Mouse (Mus musculus): Measurements from ENCODE around the gene Tekt5.

DNA sequence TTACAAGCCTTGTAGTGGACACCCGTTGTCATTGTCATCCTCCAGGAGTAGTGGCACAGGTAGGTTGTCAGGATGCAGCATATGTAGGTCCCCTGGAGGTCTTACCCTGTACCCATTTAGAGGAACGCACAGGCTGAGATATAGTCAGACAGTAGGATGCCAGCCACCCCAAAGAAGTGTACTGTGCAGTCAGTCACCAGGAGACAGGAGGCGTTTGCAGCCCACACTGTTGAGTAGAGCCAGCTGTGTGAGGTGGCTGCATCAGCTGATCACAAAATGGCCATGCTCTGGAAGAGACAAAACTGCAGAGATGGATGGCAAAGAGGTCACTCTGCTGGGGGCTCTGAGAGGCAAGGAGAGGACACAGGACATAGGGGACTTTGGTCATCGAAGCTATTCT is 37.1 kb upstream of the Tekt5 start:
- TF ChIP-seq CTCF (IDR thresholded peaks at IDR 0.05; ENCODE audit: extremely low read depth, insufficient read depth, low read length): no peak
- no peak for TF ChIP-seq POLR2A (IDR thresholded peaks at IDR 0.05; ENCODE audit: extremely low read depth, insufficient read depth, low read length)

Measured in cortical plate, adult 2 months (tissue).